Comparison of ENCODE assay signal across 8 mouse cellular contexts in genomic region chr1:11413894-11414556, GRCm38 (mm10). TPM values are rescaled to one million over a fixed set of nuclear protein-coding genes. Genes with fewer than 3 reads are reported as not detected.
DNase-seq lines count a peak whose midpoint lies in the region; ATAC-seq and TF ChIP-seq lines count a peak whose summit lies in the region.

Gene A830018L16Rik (plus strand): TSS chr1:11414105.

- peaks cover 6% of the 10 kb centered on the region; the same call in 1 of the 2 replicates for H3K4me1 ChIP-seq in hindbrain, embryonic 16.5 days (ENCODE audit: control insufficient read depth, insufficient read depth, low read depth, low read length)
- H3K4me1 ChIP-seq in lung, postnatal 0 days (ENCODE audit: insufficient read depth, low read depth, low read length) = no peaks in the 10 kb centered on the region

- peak; percentile 99 for ATAC-seq in hindbrain, embryonic 16.5 days
- peak; percentile 95 for ATAC-seq in lung, postnatal 0 days

- WGBS in hindbrain, embryonic 16.5 days = under 1% methylated on average over 47 of the region's 50 CpGs
- under 1% methylated on average over 50 of the region's 50 CpGs for WGBS in lung, postnatal 0 days

- no peak for TF ChIP-seq EP300 in lung, postnatal 0 days (IDR thresholded peaks at IDR 0.05)

- peak; percentile 81 for TF ChIP-seq CTCF in lung, postnatal 0 days (IDR thresholded peaks at IDR 0.05)

- H3K36me3 ChIP-seq in hindbrain, embryonic 16.5 days (ENCODE audit: control insufficient read depth, insufficient read depth, low read length) = no peaks in the 10 kb centered on the region
- H3K36me3 ChIP-seq in lung, postnatal 0 days (ENCODE audit: insufficient read depth, low read length) = no peaks in the 10 kb centered on the region

- peak; percentile 68 for DNase-seq in adrenal gland, postnatal 10 days
- DNase-seq in embryo, embryonic 10.5 days (ENCODE audit: low spot score) = peak; percentile 85
- peak; percentile 59 for DNase-seq in gastrocnemius, postnatal 14 days
- peak; percentile 80 to 83 for DNase-seq in layer of hippocampus, postnatal 36 days
- peak; percentile 69 for DNase-seq in lung, postnatal 0 days (ENCODE audit: low spot score)
- peak; percentile 90 for DNase-seq in right cerebral cortex, adult 18-20 months
- no peak for DNase-seq in c-Kit-positive CD71-positive TER-119-positive erythroid progenitor cells, embryonic 14.5 days (ENCODE audit: low spot score)

- H3K4me3 ChIP-seq in hindbrain, embryonic 16.5 days (ENCODE audit: low read length) = peak within 1 kb of the TSS; percentile 70
- peak within 1 kb of the TSS; percentile 34 for H3K4me3 ChIP-seq in lung, postnatal 0 days (ENCODE audit: low read depth, low read length)

- intact Hi-C loops in gastrocnemius, postnatal 14 days (cut with DNase I; ENCODE audit: low total_unique reads) = no loop called here

- H3K9ac ChIP-seq in hindbrain, embryonic 16.5 days (ENCODE audit: low read depth, low read length) = peak within 1 kb of the TSS; percentile 78
- H3K9ac ChIP-seq in lung, postnatal 0 days (replicated peaks; ENCODE audit: low read depth) = no peak within 1 kb of the TSS

- peak within 1 kb of the TSS; percentile 73 for H3K27ac ChIP-seq in hindbrain, embryonic 16.5 days (ENCODE audit: low read depth, low read length)
- no peak within 1 kb of the TSS for H3K27ac ChIP-seq in lung, postnatal 0 days (ENCODE audit: low read length)

- no peaks in the 10 kb centered on the region; the same call in 1 of the 2 replicates for H3K27me3 ChIP-seq in hindbrain, embryonic 16.5 days (replicated peaks; ENCODE audit: control insufficient read depth, insufficient read depth, low read length)
- H3K27me3 ChIP-seq in lung, postnatal 0 days (replicated peaks; ENCODE audit: insufficient read depth, low read length) = peaks cover 6% of the 10 kb centered on the region; the same call in 1 of the 2 replicates

- peak within 1 kb of the TSS; percentile 92 for H3K4me2 ChIP-seq in hindbrain, embryonic 16.5 days (ENCODE audit: low read length)
- H3K4me2 ChIP-seq in lung, postnatal 0 days (replicated peaks; ENCODE audit: low read depth, low read length) = peak within 1 kb of the TSS; percentile 69

- H3K9me3 ChIP-seq in hindbrain, embryonic 16.5 days (ENCODE audit: control insufficient read depth, low read length) = no peaks in the 10 kb centered on the region
- no peaks in the 10 kb centered on the region for H3K9me3 ChIP-seq in lung, postnatal 0 days (ENCODE audit: low read length)

RNA-seq across cellular contexts. Expression of gene A830018L16Rik, which starts in this region (rescaled TPM):
- 1 to 10 TPM; 2.7 to 4.5 TPM for total RNA-seq in adrenal gland, postnatal 10 days (2021)
- not detected for total RNA-seq in gastrocnemius, postnatal 14 days (2021)
- polyA plus RNA-seq in hindbrain, embryonic 16.5 days (2015; fragmentation: Nextera tagmentation; extraction: Ambion mirVana) = 12.9 and 15.9 TPM in 2 replicates
- total RNA-seq in layer of hippocampus, postnatal 36 days (2021) = 100 to 1,000 TPM; 113 to 121 TPM
- 0.88 and 0.93 TPM in 2 replicates for polyA plus RNA-seq in lung, postnatal 0 days (2015; fragmentation: Nextera tagmentation; extraction: Ambion mirVana)

Comparison
In these comparisons a context has a peak if more than half of its experiments do, and no peak if none do; other contexts are left out.
1. RNA of gene A830018L16Rik (total RNA-seq): 113 to 121 TPM in layer of hippocampus, postnatal 36 days; 2.7 to 4.5 TPM in adrenal gland, postnatal 10 days and not detected in gastrocnemius, postnatal 14 days; every median in the first group is over 10 times any median in the second.
2. Peak in DNase-seq in gastrocnemius, postnatal 14 days; RNA of the gene not detected or under 1 TPM.
3. Peak in DNase-seq, ATAC-seq, H3K4me3 ChIP-seq and H3K4me2 ChIP-seq in lung, postnatal 0 days; RNA of the gene not detected or under 1 TPM.